Mouse (Mus musculus): ENCODE measurements around the gene Ube2o. TPM values are rescaled to one million over a fixed set of nuclear protein-coding genes. Genes with fewer than 3 reads are reported as not detected.

The Ube2o gene
- total and polyA plus RNA-seq, 2 experiments from 2014 or later = 5.2 to 34.8 TPM

DNA sequence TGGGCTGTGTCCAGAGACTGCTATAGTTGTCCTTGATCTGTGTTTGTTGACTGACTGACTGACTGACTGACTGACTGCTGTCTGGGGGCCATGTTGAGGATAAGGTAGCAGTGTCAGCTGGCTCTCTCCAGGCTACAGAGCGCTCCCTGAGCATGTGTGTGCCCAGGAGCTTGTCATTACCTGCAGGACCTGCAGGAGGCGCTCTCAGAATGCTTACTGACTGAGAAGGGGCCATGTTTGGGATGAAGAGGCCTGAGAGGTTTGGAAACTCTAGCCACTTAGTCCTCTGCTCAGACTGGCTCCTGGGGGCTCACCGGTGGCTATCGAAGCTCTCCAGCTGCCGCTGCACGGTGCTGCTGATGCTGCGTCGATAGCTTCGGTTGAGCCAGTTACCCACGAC, 22.1 kb upstream of the Ube2o start:
- no peak overlapping the region for H3K9ac ChIP-seq (replicated peaks; ENCODE audit: low read depth, low read length)
- H3K36me3 ChIP-seq (replicated peaks; ENCODE audit: control insufficient read depth, insufficient read depth, low read length) = peaks cover 88% of the 10 kb centered on the region
- ATAC-seq (ENCODE audit: insufficient read depth, low read depth) (no peak), DNase-seq (ENCODE audit: low spot score) (no peak)
- H3K27me3 ChIP-seq (ENCODE audit: control insufficient read depth, insufficient read depth, low read length) = no peaks in the 10 kb centered on the region
- no peak overlapping the region for H3K4me2 ChIP-seq (ENCODE audit: low read depth, low read length)
- no peak overlapping the region for H3K27ac ChIP-seq (ENCODE audit: low read depth)
- 83% methylated on average over 10 of the region's 10 CpGs for WGBS
- no peak overlapping the region for H3K4me3 ChIP-seq (ENCODE audit: low read depth, low read length)
- TF ChIP-seq CTCF (IDR thresholded peaks at IDR 0.05; ENCODE audit: low read depth) (peak; percentile 63), EP300 (IDR thresholded peaks at IDR 0.05; ENCODE audit: low read depth) (no peak)
- no peaks in the 10 kb centered on the region for H3K9me3 ChIP-seq (replicated peaks; ENCODE audit: control insufficient read depth, low read length)
- H3K4me1 ChIP-seq (ENCODE audit: control insufficient read depth, insufficient read depth) = no peaks in the 10 kb centered on the region

DNA sequence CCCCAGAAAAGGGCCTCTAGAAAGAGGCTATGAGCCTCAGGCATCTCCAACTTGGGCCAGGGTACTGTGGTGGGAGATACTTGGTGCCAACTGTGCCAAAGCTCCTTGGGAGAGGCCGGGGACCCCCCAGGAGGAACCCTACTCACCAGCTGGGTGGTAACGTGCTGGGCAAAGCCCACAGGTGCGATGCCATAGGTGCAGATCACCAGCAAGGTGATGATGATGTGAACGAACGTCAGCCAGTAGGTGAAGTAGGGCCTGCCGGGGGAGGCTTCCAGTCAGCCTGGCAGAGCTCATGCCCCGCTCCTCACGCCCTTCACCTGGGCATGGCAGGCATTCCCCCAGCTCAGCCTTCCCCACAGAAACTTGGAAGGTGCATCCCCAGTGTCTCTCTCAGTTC, 20.8 kb upstream of the Ube2o start:
- H3K4me3 ChIP-seq (ENCODE audit: low read depth, low read length) = no peak overlapping the region
- no peak overlapping the region for H3K27ac ChIP-seq (ENCODE audit: low read depth)
- H3K4me2 ChIP-seq (ENCODE audit: low read depth, low read length) = no peak overlapping the region
- no peaks in the 10 kb centered on the region for H3K27me3 ChIP-seq (ENCODE audit: control insufficient read depth, insufficient read depth, low read length)
- no peak for TF ChIP-seq CTCF (IDR thresholded peaks at IDR 0.05; ENCODE audit: low read depth)
- TF ChIP-seq EP300 (IDR thresholded peaks at IDR 0.05; ENCODE audit: low read depth) = no peak
- H3K36me3 ChIP-seq (replicated peaks; ENCODE audit: control insufficient read depth, insufficient read depth, low read length) = peaks cover 84% of the 10 kb centered on the region
- no peaks in the 10 kb centered on the region for H3K4me1 ChIP-seq (ENCODE audit: control insufficient read depth, insufficient read depth)
- WGBS = 88% methylated on average over 8 of the region's 8 CpGs
- ATAC-seq (ENCODE audit: insufficient read depth, low read depth) (no peak), DNase-seq (ENCODE audit: low spot score) (no peak)
- H3K9me3 ChIP-seq (replicated peaks; ENCODE audit: control insufficient read depth, low read length) = no peaks in the 10 kb centered on the region
- no peak overlapping the region for H3K9ac ChIP-seq (replicated peaks; ENCODE audit: low read depth, low read length)

DNA sequence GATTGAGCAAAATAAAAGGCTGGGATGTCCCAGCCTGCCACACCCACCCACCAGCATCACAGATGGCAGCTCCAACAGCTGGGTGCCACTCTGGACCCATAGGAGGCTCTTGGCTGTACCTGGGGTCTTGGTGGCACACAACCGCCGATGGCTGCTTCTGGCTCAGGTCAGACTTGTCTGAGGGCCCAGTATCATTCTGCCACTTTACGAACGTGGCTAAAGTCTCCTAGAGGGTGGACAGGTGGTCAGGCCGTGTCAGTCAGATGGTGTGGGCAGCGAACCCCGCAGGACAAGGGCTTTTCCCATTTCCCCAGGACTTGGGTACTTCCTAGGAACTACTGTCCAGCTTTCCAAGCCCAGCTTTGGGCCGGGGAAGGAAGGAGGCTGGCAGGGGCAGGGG, 19.9 kb upstream of the Ube2o start:
- no peak overlapping the region for H3K4me2 ChIP-seq (ENCODE audit: low read depth, low read length)
- H3K4me1 ChIP-seq (ENCODE audit: control insufficient read depth, insufficient read depth) = no peaks in the 10 kb centered on the region
- H3K9me3 ChIP-seq (replicated peaks; ENCODE audit: control insufficient read depth, low read length) = no peaks in the 10 kb centered on the region
- DNase-seq (ENCODE audit: low spot score) (no peak), ATAC-seq (ENCODE audit: insufficient read depth, low read depth) (no peak)
- H3K36me3 ChIP-seq (replicated peaks; ENCODE audit: control insufficient read depth, insufficient read depth, low read length) = peaks cover 77% of the 10 kb centered on the region
- no peak for TF ChIP-seq EP300 (IDR thresholded peaks at IDR 0.05; ENCODE audit: low read depth)
- no peak for TF ChIP-seq CTCF (IDR thresholded peaks at IDR 0.05; ENCODE audit: low read depth)
- no peaks in the 10 kb centered on the region for H3K27me3 ChIP-seq (ENCODE audit: control insufficient read depth, insufficient read depth, low read length)
- 95% methylated on average over 8 of the region's 8 CpGs for WGBS
- no peak overlapping the region for H3K27ac ChIP-seq (ENCODE audit: low read depth)
- no peak overlapping the region for H3K9ac ChIP-seq (replicated peaks; ENCODE audit: low read depth, low read length)
- H3K4me3 ChIP-seq (ENCODE audit: low read depth, low read length) = no peak overlapping the region

DNA sequence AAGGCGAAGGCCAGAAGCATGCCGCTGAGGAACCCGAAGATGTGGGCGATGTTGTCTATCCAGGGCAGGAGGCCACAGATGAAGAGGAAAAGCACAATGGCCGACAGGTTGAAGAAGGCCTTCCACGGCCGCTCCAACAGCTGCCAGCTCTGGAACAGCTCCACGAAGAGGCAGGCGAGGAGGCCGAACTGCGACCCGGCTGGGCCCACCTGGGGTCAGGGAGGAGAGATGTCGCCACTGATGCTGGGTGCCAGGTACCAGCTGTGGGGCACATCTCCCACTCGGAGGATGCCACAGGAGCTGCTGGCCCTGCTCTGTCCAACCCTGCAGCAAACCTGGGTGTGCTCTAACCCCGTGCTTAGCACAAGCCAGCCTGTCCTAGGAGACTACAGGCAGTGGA, 18.0 kb upstream of the Ube2o start:
- H3K36me3 ChIP-seq (replicated peaks; ENCODE audit: control insufficient read depth, insufficient read depth, low read length) = peaks cover 58% of the 10 kb centered on the region
- no peak for ATAC-seq (ENCODE audit: insufficient read depth, low read depth)
- WGBS = 93% methylated on average over 15 of the region's 15 CpGs
- no peaks in the 10 kb centered on the region for H3K4me1 ChIP-seq (ENCODE audit: control insufficient read depth, insufficient read depth)
- H3K9me3 ChIP-seq (replicated peaks; ENCODE audit: control insufficient read depth, low read length) = no peaks in the 10 kb centered on the region
- DNase-seq (ENCODE audit: low spot score) = no peak
- no peak overlapping the region for H3K4me3 ChIP-seq (ENCODE audit: low read depth, low read length)
- no peak overlapping the region for H3K9ac ChIP-seq (replicated peaks; ENCODE audit: low read depth, low read length)
- no peaks in the 10 kb centered on the region for H3K27me3 ChIP-seq (ENCODE audit: control insufficient read depth, insufficient read depth, low read length)
- TF ChIP-seq CTCF (IDR thresholded peaks at IDR 0.05; ENCODE audit: low read depth) (no peak), EP300 (IDR thresholded peaks at IDR 0.05; ENCODE audit: low read depth) (no peak)
- no peak overlapping the region for H3K27ac ChIP-seq (ENCODE audit: low read depth)
- no peak overlapping the region for H3K4me2 ChIP-seq (ENCODE audit: low read depth, low read length)

DNA sequence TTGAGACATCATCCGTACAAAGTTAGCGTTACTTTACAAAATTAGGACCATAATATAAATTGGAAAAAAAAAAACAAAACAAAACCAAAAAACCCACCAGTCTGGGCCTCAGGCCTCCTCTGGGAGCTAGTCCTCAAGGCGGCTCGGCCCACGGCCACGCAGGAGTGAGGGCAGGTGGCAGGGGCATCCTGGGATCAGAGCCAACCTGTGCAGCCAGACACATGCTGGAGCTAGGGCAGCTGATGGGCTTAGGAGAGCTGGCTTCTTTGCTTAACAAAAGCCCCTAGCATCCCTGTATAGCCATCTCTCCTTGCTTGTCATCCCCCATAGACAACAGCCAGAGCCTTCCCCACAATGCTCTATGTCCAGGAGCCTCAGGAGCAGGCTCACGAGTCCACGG, 16.9 kb upstream of the Ube2o start:
- ATAC-seq (ENCODE audit: insufficient read depth, low read depth) = no peak
- Histone ChIP-seq H3K9ac (replicated peaks; ENCODE audit: low read depth, low read length) (no peak overlapping the region), H3K4me2 (ENCODE audit: low read depth, low read length) (no peak overlapping the region), H3K4me3 (ENCODE audit: low read depth, low read length) (no peak overlapping the region), H3K4me1 (ENCODE audit: control insufficient read depth, insufficient read depth) (no peaks in the 10 kb centered on the region), H3K9me3 (replicated peaks; ENCODE audit: control insufficient read depth, low read length) (no peaks in the 10 kb centered on the region), H3K27ac (ENCODE audit: low read depth) (no peak overlapping the region), H3K36me3 (replicated peaks; ENCODE audit: control insufficient read depth, insufficient read depth, low read length) (peaks cover 47% of the 10 kb centered on the region), H3K27me3 (ENCODE audit: control insufficient read depth, insufficient read depth, low read length) (no peaks in the 10 kb centered on the region)
- no peak for TF ChIP-seq CTCF (IDR thresholded peaks at IDR 0.05; ENCODE audit: low read depth)
- TF ChIP-seq EP300 (IDR thresholded peaks at IDR 0.05; ENCODE audit: low read depth) = no peak
- WGBS = 89% methylated on average over 8 of the region's 8 CpGs
- no peak for DNase-seq (ENCODE audit: low spot score)

DNA sequence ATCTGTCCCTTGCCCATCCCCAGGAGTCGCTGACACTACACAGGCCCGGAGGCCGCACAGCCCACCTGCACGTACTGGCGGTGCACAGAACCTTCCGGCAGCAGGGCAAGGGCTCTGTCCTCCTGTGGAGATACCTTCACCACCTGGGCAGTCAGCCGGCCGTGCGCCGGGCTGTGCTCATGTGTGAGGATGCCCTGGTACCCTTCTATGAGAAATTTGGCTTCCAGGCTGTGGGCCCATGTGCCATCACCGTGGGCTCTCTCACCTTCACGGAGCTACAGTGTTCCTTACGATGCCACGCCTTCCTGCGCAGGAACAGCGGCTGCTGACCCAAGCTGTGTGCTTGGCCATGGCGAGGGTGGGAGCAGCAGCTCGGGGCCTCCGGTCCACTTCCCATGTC, 15.5 kb upstream of the Ube2o start:
- TF ChIP-seq CTCF (IDR thresholded peaks at IDR 0.05; ENCODE audit: low read depth) = no peak
- TF ChIP-seq EP300 (IDR thresholded peaks at IDR 0.05; ENCODE audit: low read depth) = no peak
- WGBS = 83% methylated on average over 19 of the region's 19 CpGs
- Histone ChIP-seq H3K9ac (replicated peaks; ENCODE audit: low read depth, low read length) (no peak overlapping the region), H3K27ac (ENCODE audit: low read depth) (no peak overlapping the region), H3K4me3 (ENCODE audit: low read depth, low read length) (no peak overlapping the region), H3K36me3 (replicated peaks; ENCODE audit: control insufficient read depth, insufficient read depth, low read length) (peaks cover 36% of the 10 kb centered on the region), H3K9me3 (replicated peaks; ENCODE audit: control insufficient read depth, low read length) (no peaks in the 10 kb centered on the region), H3K4me2 (ENCODE audit: low read depth, low read length) (no peak overlapping the region), H3K4me1 (ENCODE audit: control insufficient read depth, insufficient read depth) (no peaks in the 10 kb centered on the region), H3K27me3 (ENCODE audit: control insufficient read depth, insufficient read depth, low read length) (no peaks in the 10 kb centered on the region)
- ATAC-seq (ENCODE audit: insufficient read depth, low read depth) (no peak), DNase-seq (ENCODE audit: low spot score) (no peak)

Measured in heart, postnatal 0 days (tissue).